Mouse (Mus musculus) heart, embryonic 13.5 days (tissue): ENCODE measurements around the gene Olfr555. TPM values are rescaled to one million over a fixed set of nuclear protein-coding genes. Genes with fewer than 3 reads are reported as not detected.
"Not testable (repeated sequence)": the region's sequence is repeated elsewhere in the genome, so short reads cannot be mapped to it uniquely, and the experiment has no call there.

Experiments
- ATAC-seq: fragments of 200-750 bp; cut with Nextera tagmentation; 2 replicates; pipeline ENCODE4 v1.8.0; 2017; ENCODE audit warnings: moderate TSS enrichment; ENCODE audit not compliant: insufficient number of reproducible peaks, low FRiP score, low TSS enrichment; ENCODE audit errors: extremely low read depth
- H3K27ac ChIP-seq: fragments of 300-500 bp; sonication (generic); replicated peaks from 2 replicates; pipeline ENCODE4 v1.5.1; 2015; ENCODE audit warnings: moderate library complexity, mild to moderate bottlenecking, inconsistent platforms
- H3K27me3 ChIP-seq: fragments of 300-500 bp; sonication (generic); replicated peaks from 2 replicates; pipeline ENCODE4 v1.6.1; 2015; ENCODE audit warnings: mild to moderate bottlenecking, inconsistent platforms
- H3K36me3 ChIP-seq: fragments of 300-500 bp; sonication (generic); 2 replicates; pipeline ENCODE4 v1.6.1; 2015; ENCODE audit warnings: mild to moderate bottlenecking, inconsistent platforms
- H3K4me1 ChIP-seq: fragments of 300-500 bp; sonication (generic); 2 replicates; pipeline ENCODE4 v1.6.1; 2015; ENCODE audit warnings: inconsistent platforms
- H3K4me2 ChIP-seq: fragments of 300-500 bp; sonication (generic); 2 replicates; pipeline ENCODE4 v1.6.1; 2015; ENCODE audit warnings: inconsistent platforms, mild to moderate bottlenecking, moderate library complexity
- H3K4me3 ChIP-seq: fragments of 300-500 bp; sonication (generic); 2 replicates; pipeline ENCODE4 v1.5.1; 2015; ENCODE audit warnings: moderate library complexity, mild to moderate bottlenecking, inconsistent platforms
- H3K9ac ChIP-seq: fragments of 300-500 bp; sonication (generic); 2 replicates; pipeline ENCODE4 v1.6.1; 2015; ENCODE audit warnings: inconsistent platforms, mild to moderate bottlenecking, moderate library complexity
- H3K9me3 ChIP-seq: fragments of 300-500 bp; sonication (generic); 2 replicates; pipeline ENCODE4 v1.6.1; 2016; ENCODE audit warnings: inconsistent platforms
- WGBS: fragments of 180-500 bp; shearing (Covaris S2); methylation state at CpG from one replicate; pipeline ENCODE4 v1.1.7; 2015; ENCODE audit warnings: mixed read lengths; 5-methylcytosine and 5-hydroxymethylcytosine counted together
- polyA plus RNA-seq: library from polyadenylated mRNA; unstranded; fragments of >200 nt; fragmentation: Nextera tagmentation; extraction: Ambion mirVana; gene quantifications from 2 replicates; pipeline ENCODE4 v1.2.1, GENCODE M21; 2015

Olfr555 gene
- not detected in 2 replicates for polyA plus RNA-seq

- Histone ChIP-seq H3K4me2 (no peak within 1 kb of the TSS), H3K9me3 (no peaks in the 10 kb centered on the region), H3K36me3 (no peaks in the 10 kb centered on the region), H3K9ac (no peak within 1 kb of the TSS), H3K27me3 (no peaks in the 10 kb centered on the region), H3K4me3 (no peak within 1 kb of the TSS), H3K27ac (no peak within 1 kb of the TSS), H3K4me1 (no peaks in the 10 kb centered on the region)
- 55% methylated on average over 1 of the region's 1 CpGs for WGBS
- ATAC-seq = no peak
These were observed at the start of gene Olfr555 for GRCm38 (mm10) chr7:102658523-102658922. Gene Olfr555, plus strand, starts transcription at chr7:102658823.

- Histone ChIP-seq H3K4me2 (no peak within 1 kb of the TSS), H3K4me3 (no peak within 1 kb of the TSS), H3K9ac (no peak within 1 kb of the TSS), H3K27ac (no peak within 1 kb of the TSS), H3K9me3 (no peaks in the 10 kb centered on the region), H3K27me3 (no peaks in the 10 kb centered on the region), H3K4me1 (no peaks in the 10 kb centered on the region), H3K36me3 (no peaks in the 10 kb centered on the region)
- no peak for ATAC-seq
These were observed 40.5 kb upstream of the Olfr555 start, which contains the start of gene Olfr553 for GRCm38 (mm10) chr7:102618118-102618517. Gene Olfr553, minus strand, starts transcription at chr7:102618218.

GRCm38 (mm10) chr7:102619608-102620007 lies 39.0 kb upstream of the Olfr555 start:
- Histone ChIP-seq H3K9me3 (no peaks in the 10 kb centered on the region), H3K9ac (no peak overlapping the region), H3K4me2 (no peak overlapping the region), H3K36me3 (no peaks in the 10 kb centered on the region), H3K27me3 (no peaks in the 10 kb centered on the region), H3K27ac (no peak overlapping the region), H3K4me1 (no peaks in the 10 kb centered on the region), H3K4me3 (no peak overlapping the region)
- ATAC-seq = no peak
- 39% methylated on average over 5 of the region's 5 CpGs for WGBS

GRCm38 (mm10) chr7:102620368-102620767 lies 38.3 kb upstream of the Olfr555 start:
- H3K36me3 ChIP-seq, H3K4me2 ChIP-seq, H3K27ac ChIP-seq, H3K4me1 ChIP-seq, H3K4me3 ChIP-seq, H3K27me3 ChIP-seq, ATAC-seq, H3K9me3 ChIP-seq, H3K9ac ChIP-seq: not testable (repeated sequence)
- WGBS = 73% methylated on average over 19 of the region's 19 CpGs

- Histone ChIP-seq H3K27me3 (no peaks in the 10 kb centered on the region), H3K36me3 (no peaks in the 10 kb centered on the region), H3K4me1 (no peaks in the 10 kb centered on the region), H3K9ac (no peak overlapping the region), H3K4me2 (no peak overlapping the region), H3K9me3 (no peaks in the 10 kb centered on the region), H3K4me3 (no peak overlapping the region), H3K27ac (no peak overlapping the region)
- WGBS = 30% methylated on average over 3 of the region's 3 CpGs
- ATAC-seq = no peak
These were observed 22.0 kb upstream of the Olfr555 start for GRCm38 (mm10) chr7:102636665-102637064.

- H3K9me3 ChIP-seq = no peaks in the 10 kb centered on the region
- WGBS = 73% methylated on average over 1 of the region's 1 CpGs
These were observed 20.5 kb upstream of the Olfr555 start, which contains the start of gene Olfr554 for GRCm38 (mm10) chr7:102638132-102638531. Gene Olfr554, plus strand, starts transcription at chr7:102638432.

GRCm38 (mm10) chr7:102644945-102645344 lies 13.7 kb upstream of the Olfr555 start:
- WGBS = 20% methylated on average over 3 of the region's 4 CpGs

More at GRCm38 (mm10) chr7:102638132-102638531, 20.5 kb upstream of the Olfr555 start, which contains the start of gene Olfr554:
- Histone ChIP-seq H3K36me3 (no peaks in the 10 kb centered on the region), H3K27me3 (no peaks in the 10 kb centered on the region), H3K4me1 (no peaks in the 10 kb centered on the region), H3K4me2 (no peak within 1 kb of the TSS), H3K27ac (no peak within 1 kb of the TSS), H3K4me3 (no peak within 1 kb of the TSS), H3K9ac (no peak within 1 kb of the TSS)
- no peak for ATAC-seq

GRCm38 (mm10) chr7:102664599-102664998 lies 6.0 kb downstream of the Olfr555 start, which contains the start of gene Olfr556:
Gene Olfr556, plus strand, starts transcription at chr7:102664899.
- H3K9me3 ChIP-seq = no peaks in the 10 kb centered on the region
- H3K27ac ChIP-seq = no peak within 1 kb of the TSS
- no peaks in the 10 kb centered on the region for H3K4me1 ChIP-seq
- H3K36me3 ChIP-seq = no peaks in the 10 kb centered on the region
- no peak within 1 kb of the TSS for H3K9ac ChIP-seq
- no peak within 1 kb of the TSS for H3K4me2 ChIP-seq
- H3K27me3 ChIP-seq = no peaks in the 10 kb centered on the region
- H3K4me3 ChIP-seq = no peak within 1 kb of the TSS
- ATAC-seq = no peak
- WGBS = 60% methylated on average over 3 of the region's 3 CpGs

More at GRCm38 (mm10) chr7:102644945-102645344, 13.7 kb upstream of the Olfr555 start:
- not testable (repeated sequence) for H3K9ac ChIP-seq, H3K9me3 ChIP-seq, H3K27me3 ChIP-seq, H3K4me1 ChIP-seq, H3K4me2 ChIP-seq, H3K4me3 ChIP-seq, ATAC-seq, H3K36me3 ChIP-seq, H3K27ac ChIP-seq

GRCm38 (mm10) chr7:102665378-102665777 lies 6.8 kb downstream of the Olfr555 start:
- Histone ChIP-seq H3K4me2 (no peak overlapping the region), H3K9me3 (no peaks in the 10 kb centered on the region), H3K36me3 (no peaks in the 10 kb centered on the region), H3K4me3 (no peak overlapping the region), H3K27ac (no peak overlapping the region), H3K4me1 (no peaks in the 10 kb centered on the region), H3K27me3 (no peaks in the 10 kb centered on the region), H3K9ac (no peak overlapping the region)
- 34% methylated on average over 2 of the region's 2 CpGs for WGBS
- ATAC-seq = no peak

- WGBS = 80% methylated on average over 2 of the region's 2 CpGs
- ATAC-seq = no peak
- peaks cover 8% of the 10 kb centered on the region for H3K4me1 ChIP-seq
- no peak overlapping the region for H3K4me2 ChIP-seq
- no peaks in the 10 kb centered on the region for H3K9me3 ChIP-seq
- H3K36me3 ChIP-seq = peaks cover 23% of the 10 kb centered on the region
- no peaks in the 10 kb centered on the region for H3K27me3 ChIP-seq
- no peak overlapping the region for H3K9ac ChIP-seq
- H3K4me3 ChIP-seq = no peak overlapping the region
- H3K27ac ChIP-seq = no peak overlapping the region
These were observed 17.6 kb downstream of the Olfr555 start for GRCm38 (mm10) chr7:102676225-102676624.

- WGBS = 48% methylated on average over 1 of the region's 1 CpGs
These were observed 23.3 kb downstream of the Olfr555 start for GRCm38 (mm10) chr7:102681916-102682315.

GRCm38 (mm10) chr7:102686944-102687501 lies 28.4 kb downstream of the Olfr555 start, which contains the start of gene Trim68:
Gene Trim68, minus strand, starts transcription at chr7:102687327.
- Histone ChIP-seq H3K9me3 (no peaks in the 10 kb centered on the region), H3K27me3 (no peaks in the 10 kb centered on the region), H3K27ac (peak within 1 kb of the TSS; percentile 85), H3K4me1 (peaks cover 4% of the 10 kb centered on the region; the same call in 1 of the 2 replicates), H3K4me3 (peak within 1 kb of the TSS; percentile 70), H3K36me3 (peaks cover 16% of the 10 kb centered on the region), H3K9ac (peak within 1 kb of the TSS; percentile 87), H3K4me2 (peak within 1 kb of the TSS; percentile 75)
- ATAC-seq = peak; percentile 96
- under 1% methylated on average over 39 of the region's 40 CpGs for WGBS

More at GRCm38 (mm10) chr7:102681916-102682315, 23.3 kb downstream of the Olfr555 start:
- Histone ChIP-seq H3K4me2 (no peak overlapping the region), H3K36me3 (peaks cover 43% of the 10 kb centered on the region), H3K4me1 (peaks cover 8% of the 10 kb centered on the region), H3K27me3 (no peaks in the 10 kb centered on the region), H3K9ac (no peak overlapping the region), H3K4me3 (no peak overlapping the region), H3K27ac (no peak overlapping the region), H3K9me3 (no peaks in the 10 kb centered on the region)
- ATAC-seq = no peak
